Mouse (Mus musculus) megakaryocyte, embryonic 14.5 days (primary cell): ENCODE measurements at regions not wholly inside any gene's neighbourhood (a gene's known extent, or its start where the extent isn't known, plus 50 kb on each side); places are given as distances from the start of the nearest gene placed in this dataset.

Experiments used
- FLI1 ChIP-seq: IDR thresholded peaks from 2 replicates; pipeline ENCODE4 v1.6.1; 2012; ENCODE audit warnings: low read length, inconsistent platforms, mixed read lengths
- GATA1 ChIP-seq: IDR thresholded peaks from 3 replicates; pipeline ENCODE4 v1.6.1; 2012; ENCODE audit warnings: mixed read lengths, low read length, inconsistent platforms, borderline replicate concordance

DNA sequence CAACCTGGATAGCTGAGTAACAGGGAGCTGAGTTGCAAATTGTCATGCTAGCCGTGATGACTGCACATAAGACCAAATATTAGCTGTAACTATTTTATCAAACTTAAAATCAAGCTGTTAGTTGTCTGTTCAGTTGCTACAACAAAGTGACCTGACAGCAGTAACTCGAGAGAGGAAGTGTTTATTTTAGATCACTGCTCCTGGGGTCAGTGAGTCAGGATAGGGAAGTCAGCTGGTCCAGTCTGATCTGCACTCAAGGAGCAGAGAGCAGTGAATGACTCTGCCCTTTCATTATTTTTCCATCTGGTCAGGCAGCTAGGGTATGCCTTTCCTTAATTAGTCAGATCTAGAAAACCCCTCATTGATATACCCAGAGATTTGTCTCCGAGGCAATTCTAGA lies 162.5 kb downstream of the Nuf2 start:
- TF ChIP-seq GATA1, result no peak
- no peak for TF ChIP-seq FLI1
